Mouse (Mus musculus): ENCODE measurements around the gene Shroom2. TPM values are rescaled to one million over a fixed set of nuclear protein-coding genes. Genes with fewer than 3 reads are reported as not detected.

Shroom2 gene
- polyA plus RNA-seq, 1 experiment from 2014 or later = 0.94 TPM

DNA sequence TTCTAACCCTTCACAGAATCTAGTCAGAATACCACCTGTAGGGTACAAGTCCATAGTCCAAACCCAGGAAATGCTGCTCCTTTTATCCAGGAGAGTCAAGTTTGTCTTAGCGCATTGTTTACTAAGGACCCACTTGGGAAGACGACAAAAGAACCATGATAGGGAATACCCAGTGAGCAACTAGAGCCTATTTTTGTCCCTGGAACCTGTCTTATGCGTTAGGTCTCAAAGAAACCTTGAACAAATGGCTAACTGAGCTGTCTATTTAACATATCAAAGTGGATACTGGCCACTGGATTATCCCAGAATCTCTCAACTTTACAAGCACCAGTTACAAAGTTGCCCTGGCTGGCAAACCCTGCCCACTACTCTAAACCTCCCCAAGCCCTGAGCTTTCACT, 67.6 kb downstream of the Shroom2 start:
- 54% methylated on average over 3 of the region's 3 CpGs for WGBS (ENCODE audit: insufficient replicate concordance)
- Histone ChIP-seq H3K9me3 (replicated peaks) (no peaks in the 10 kb centered on the region), H3K4me1 (replicated peaks) (no peaks in the 10 kb centered on the region), H3K4me3 (replicated peaks) (no peak overlapping the region), H3K36me3 (replicated peaks) (no peaks in the 10 kb centered on the region), H3K27ac (replicated peaks) (no peak overlapping the region), H3K4me2 (no peak overlapping the region), H3K9ac (no peak overlapping the region), H3K27me3 (no peaks in the 10 kb centered on the region)
- ATAC-seq (ENCODE audit: insufficient read depth) = no peak

DNA sequence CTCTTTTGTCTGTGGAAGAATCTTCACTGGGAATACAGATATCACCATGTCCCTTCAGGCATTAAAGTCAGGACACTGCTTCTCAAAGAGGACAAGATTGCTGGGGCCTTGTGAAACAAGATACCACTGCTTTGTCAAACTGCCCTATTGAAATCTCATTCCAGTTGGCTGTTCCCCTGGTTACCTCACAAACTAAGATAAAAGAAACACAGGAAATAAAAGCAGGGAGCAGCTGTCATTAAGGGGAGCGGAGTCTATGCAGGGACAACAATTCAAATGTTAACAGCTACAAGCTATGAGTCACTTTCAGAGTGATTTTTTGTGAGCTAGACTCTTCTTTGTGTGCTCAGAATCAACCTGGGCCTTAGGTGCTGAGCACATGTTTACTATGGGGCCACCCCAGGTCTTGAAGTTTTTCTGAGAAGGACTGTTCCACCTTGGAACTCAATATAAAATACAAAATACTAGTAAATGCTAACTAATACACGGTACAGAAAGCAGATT, 78.4 kb downstream of the Shroom2 start:
- Histone ChIP-seq H3K27me3 (no peaks in the 10 kb centered on the region), H3K4me3 (replicated peaks) (no peak overlapping the region), H3K4me2 (no peak overlapping the region), H3K9ac (no peak overlapping the region), H3K9me3 (replicated peaks) (no peaks in the 10 kb centered on the region), H3K27ac (replicated peaks) (no peak overlapping the region), H3K36me3 (replicated peaks) (no peaks in the 10 kb centered on the region), H3K4me1 (replicated peaks) (no peaks in the 10 kb centered on the region)
- 54% methylated on average over 2 of the region's 2 CpGs for WGBS (ENCODE audit: insufficient replicate concordance)
- no peak for ATAC-seq (ENCODE audit: insufficient read depth)

DNA sequence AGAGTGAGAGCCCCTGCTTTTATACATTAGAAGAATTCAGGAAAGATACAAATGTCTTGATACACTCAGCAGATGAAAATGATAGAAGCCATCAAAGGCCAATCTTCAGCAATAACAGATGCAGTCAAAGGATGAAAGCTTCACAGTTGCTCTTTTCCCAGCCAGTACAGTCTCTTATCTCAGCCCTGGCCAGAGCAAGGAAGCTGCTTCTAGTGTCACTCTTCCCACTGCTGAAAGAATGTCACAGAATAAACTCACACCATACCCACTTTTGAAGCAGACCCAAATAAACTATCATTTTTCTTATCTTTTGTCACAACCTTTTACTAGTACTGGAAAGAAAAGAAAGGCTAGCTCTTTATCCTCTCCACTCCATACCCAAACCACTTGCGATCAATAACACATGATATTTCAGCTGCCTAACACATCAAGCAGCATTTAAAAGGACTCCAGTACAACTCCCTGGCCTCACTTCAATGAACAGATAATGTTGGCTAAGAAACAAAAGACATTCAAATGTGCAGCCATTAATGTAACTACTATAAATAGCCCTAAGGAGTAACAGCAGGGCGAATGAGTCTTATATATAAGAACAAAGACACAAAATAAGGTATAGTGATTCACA, 90.0 kb downstream of the Shroom2 start:
- H3K4me3 ChIP-seq (replicated peaks) = no peak overlapping the region
- H3K9ac ChIP-seq = no peak overlapping the region
- H3K4me1 ChIP-seq (replicated peaks) = no peaks in the 10 kb centered on the region
- no peak for ATAC-seq (ENCODE audit: insufficient read depth)
- H3K36me3 ChIP-seq (replicated peaks) = no peaks in the 10 kb centered on the region
- H3K27me3 ChIP-seq = peaks cover 3% of the 10 kb centered on the region; the same call in 1 of the 2 replicates
- H3K27ac ChIP-seq (replicated peaks) = no peak overlapping the region
- H3K4me2 ChIP-seq = no peak overlapping the region
- H3K9me3 ChIP-seq (replicated peaks) = no peaks in the 10 kb centered on the region
- 62% methylated on average over 2 of the region's 2 CpGs for WGBS (ENCODE audit: insufficient replicate concordance)

DNA sequence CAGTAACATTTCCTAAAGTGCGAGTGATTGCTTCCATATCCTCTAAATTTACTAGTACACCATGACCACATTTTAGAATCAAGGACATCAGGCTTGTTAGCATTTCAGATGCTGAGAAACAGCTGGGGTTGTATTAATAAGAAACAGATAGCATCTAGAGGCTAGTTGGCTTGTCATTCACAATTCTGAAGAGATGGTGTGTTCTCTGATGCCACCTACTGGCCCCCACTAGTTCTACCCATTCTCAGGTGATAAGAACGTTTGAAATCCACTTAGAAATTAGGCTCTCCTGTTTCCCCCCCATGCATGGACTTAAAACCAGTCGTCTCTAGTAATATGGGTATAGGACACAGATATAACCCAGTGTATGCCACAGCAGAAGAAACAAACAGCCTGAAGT, 92.9 kb downstream of the Shroom2 start:
- no peaks in the 10 kb centered on the region for H3K36me3 ChIP-seq (replicated peaks)
- no peak overlapping the region for H3K27ac ChIP-seq (replicated peaks)
- H3K9me3 ChIP-seq (replicated peaks) = no peaks in the 10 kb centered on the region
- H3K4me3 ChIP-seq (replicated peaks) = no peak overlapping the region
- peaks cover 3% of the 10 kb centered on the region; the same call in 1 of the 2 replicates for H3K27me3 ChIP-seq
- H3K4me2 ChIP-seq = no peak overlapping the region
- no peak for ATAC-seq (ENCODE audit: insufficient read depth)
- H3K4me1 ChIP-seq (replicated peaks) = no peaks in the 10 kb centered on the region
- no peak overlapping the region for H3K9ac ChIP-seq
- WGBS (ENCODE audit: insufficient replicate concordance) = 34% methylated on average over 3 of the region's 3 CpGs

DNA sequence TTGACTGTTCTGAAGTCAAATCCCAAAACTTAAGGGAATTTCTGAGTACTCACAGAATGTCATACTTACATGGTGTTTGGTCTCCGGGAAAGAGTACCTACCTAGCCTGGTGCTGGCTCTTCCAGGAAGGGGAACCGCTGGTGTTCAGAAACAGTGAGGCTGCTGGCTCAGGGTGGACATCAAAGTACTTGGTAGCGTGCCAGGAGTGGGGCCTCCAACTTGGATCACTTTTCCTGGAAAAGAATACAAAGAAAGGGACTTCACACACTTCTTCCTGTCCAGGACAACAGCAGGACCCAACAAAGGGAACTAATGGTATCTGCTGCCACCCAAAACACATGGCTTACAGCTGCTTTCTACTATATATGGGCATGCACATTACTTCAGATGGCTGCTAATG, 95.8 kb downstream of the Shroom2 start:
- Histone ChIP-seq H3K4me3 (replicated peaks) (no peak overlapping the region), H3K36me3 (replicated peaks) (no peaks in the 10 kb centered on the region), H3K27ac (replicated peaks) (no peak overlapping the region), H3K9ac (no peak overlapping the region), H3K27me3 (0 out of 2 replicates have a peak, but pooled peaks cover 3% of the 10 kb centered on the region), H3K4me1 (replicated peaks) (no peaks in the 10 kb centered on the region), H3K4me2 (no peak overlapping the region), H3K9me3 (replicated peaks) (no peaks in the 10 kb centered on the region)
- WGBS (ENCODE audit: insufficient replicate concordance) = 60% methylated on average over 3 of the region's 3 CpGs
- no peak for ATAC-seq (ENCODE audit: insufficient read depth)

DNA sequence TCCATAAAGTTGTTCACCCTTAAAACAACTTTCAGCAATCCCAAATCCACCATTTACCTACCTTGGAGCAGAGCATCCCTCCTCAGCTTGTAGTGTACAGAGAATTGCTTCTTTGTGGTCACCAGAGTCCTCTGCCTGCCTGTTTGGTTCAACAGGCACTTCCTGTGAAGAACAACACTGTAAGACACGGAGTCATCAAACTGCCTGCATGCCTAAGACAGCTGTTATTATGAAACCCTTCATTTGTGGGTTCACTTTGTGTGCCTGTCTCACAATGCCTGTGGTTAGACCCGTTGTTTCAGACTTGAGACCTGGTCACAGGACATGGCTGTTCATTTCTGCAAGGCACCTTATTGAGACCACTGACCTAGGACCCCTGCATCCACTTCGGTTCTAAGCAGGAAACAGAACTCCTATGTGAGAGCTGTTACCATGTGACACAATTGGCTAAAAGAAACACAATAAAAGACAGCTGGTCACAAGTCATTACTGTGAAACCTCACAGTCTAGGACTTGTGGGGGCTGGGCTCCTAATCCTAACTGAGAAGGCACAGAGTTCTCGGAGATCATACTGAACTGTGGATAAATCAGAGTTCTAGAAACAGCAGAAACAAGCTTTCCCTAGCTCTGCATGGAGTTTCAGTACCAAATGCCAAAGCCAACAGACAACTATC, 111.8 kb downstream of the Shroom2 start:
- no peak for ATAC-seq (ENCODE audit: insufficient read depth)
- WGBS (ENCODE audit: insufficient replicate concordance) = 30% methylated on average over 4 of the region's 4 CpGs
- no peaks in the 10 kb centered on the region for H3K4me1 ChIP-seq (replicated peaks)
- H3K4me2 ChIP-seq = no peak overlapping the region
- H3K4me3 ChIP-seq (replicated peaks) = no peak overlapping the region
- H3K9me3 ChIP-seq (replicated peaks) = no peaks in the 10 kb centered on the region
- peaks cover 8% of the 10 kb centered on the region; the same call in 1 of the 2 replicates for H3K27me3 ChIP-seq
- H3K27ac ChIP-seq (replicated peaks) = no peak overlapping the region
- H3K9ac ChIP-seq = no peak overlapping the region
- H3K36me3 ChIP-seq (replicated peaks) = no peaks in the 10 kb centered on the region

DNA sequence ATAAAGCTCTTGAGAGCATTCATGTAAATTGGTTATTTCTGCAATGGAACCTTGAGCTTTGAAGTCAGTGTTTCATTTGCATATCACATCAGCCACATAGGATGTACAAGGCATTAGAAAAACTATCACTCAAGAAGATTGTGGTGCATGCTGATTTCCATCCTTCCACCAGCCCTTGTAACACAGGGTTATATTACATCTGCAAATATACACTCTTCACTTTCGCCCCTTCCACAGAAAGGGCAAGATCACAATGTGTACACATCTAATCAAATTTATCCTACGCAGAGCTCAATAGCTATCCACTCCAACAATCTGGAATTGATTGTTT, 112.7 kb downstream of the Shroom2 start:
- H3K9me3 ChIP-seq (replicated peaks) = no peaks in the 10 kb centered on the region
- H3K9ac ChIP-seq = no peak overlapping the region
- no peak overlapping the region for H3K4me2 ChIP-seq
- no peak overlapping the region for H3K27ac ChIP-seq (replicated peaks)
- H3K4me3 ChIP-seq (replicated peaks) = no peak overlapping the region
- H3K4me1 ChIP-seq (replicated peaks) = no peaks in the 10 kb centered on the region
- no peaks in the 10 kb centered on the region for H3K36me3 ChIP-seq (replicated peaks)
- WGBS (ENCODE audit: insufficient replicate concordance) = 57% methylated on average over 2 of the region's 2 CpGs
- peaks cover 8% of the 10 kb centered on the region; the same call in 1 of the 2 replicates for H3K27me3 ChIP-seq
- no peak for ATAC-seq (ENCODE audit: insufficient read depth)

DNA sequence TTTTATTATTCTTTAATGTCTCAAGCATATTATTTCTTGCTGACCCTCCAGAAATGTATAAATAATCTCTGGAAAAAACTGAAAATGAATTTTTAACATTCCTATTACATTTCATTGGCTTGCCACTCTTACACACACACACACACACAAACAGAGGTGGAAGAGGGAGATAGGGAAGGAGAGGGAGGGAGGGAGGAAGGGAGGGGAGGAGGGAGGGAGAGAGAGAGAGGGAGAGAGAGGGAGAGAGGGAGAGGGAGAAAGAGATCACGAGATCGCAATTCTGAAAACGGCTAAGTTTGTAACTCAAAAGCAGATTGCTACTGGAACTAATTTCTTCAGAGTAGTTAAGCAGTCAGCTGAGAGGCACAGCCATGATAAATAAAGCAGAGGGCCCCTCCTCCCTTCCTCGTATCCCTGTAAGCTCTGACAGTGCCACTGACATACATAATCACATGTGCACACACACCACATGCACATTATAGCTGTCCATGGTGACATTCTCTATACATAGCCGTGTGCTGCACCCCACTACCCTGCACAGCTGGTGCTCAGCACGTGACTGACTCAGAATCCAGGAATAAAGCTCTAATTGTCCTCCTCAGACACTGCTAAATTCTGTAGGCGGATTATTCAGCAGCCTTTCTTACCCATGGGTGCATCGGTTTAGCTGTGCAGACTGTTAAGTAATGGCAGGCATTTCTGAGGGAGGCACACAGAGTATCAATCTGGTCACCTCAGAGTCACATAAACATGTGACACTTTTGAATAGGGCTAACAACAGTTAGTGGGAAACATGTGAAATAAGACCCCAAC, 113.3 kb downstream of the Shroom2 start:
- ATAC-seq (ENCODE audit: insufficient read depth) = no peak
- Histone ChIP-seq H3K9me3 (replicated peaks) (no peaks in the 10 kb centered on the region), H3K27me3 (peaks cover 8% of the 10 kb centered on the region; the same call in 1 of the 2 replicates), H3K4me2 (no peak overlapping the region), H3K27ac (replicated peaks) (no peak overlapping the region), H3K4me1 (replicated peaks) (no peaks in the 10 kb centered on the region), H3K4me3 (replicated peaks) (no peak overlapping the region), H3K9ac (no peak overlapping the region), H3K36me3 (replicated peaks) (no peaks in the 10 kb centered on the region)
- 55% methylated on average over 8 of the region's 8 CpGs for WGBS (ENCODE audit: insufficient replicate concordance)

DNA sequence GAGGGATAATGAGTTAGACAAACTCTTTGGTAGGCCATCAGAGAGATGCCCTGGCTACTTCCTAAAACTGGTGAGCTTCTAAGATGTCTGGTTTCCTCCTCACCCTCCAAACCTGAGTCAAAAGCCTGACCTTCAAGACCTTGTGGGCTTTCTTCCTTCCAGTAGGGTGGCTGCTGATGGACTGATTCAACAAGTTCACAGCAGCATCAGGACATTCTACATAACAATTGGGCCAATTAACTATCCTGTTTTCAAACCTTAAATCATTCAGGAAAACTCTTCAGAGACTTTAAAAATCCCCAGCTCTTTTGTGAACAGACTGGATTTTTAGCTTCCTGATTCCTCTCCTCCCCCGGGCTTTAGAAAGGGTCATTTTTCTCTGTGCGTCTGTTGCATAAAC, 116.6 kb downstream of the Shroom2 start:
- no peak overlapping the region for H3K27ac ChIP-seq (replicated peaks)
- 71% methylated on average over 2 of the region's 2 CpGs for WGBS (ENCODE audit: insufficient replicate concordance)
- H3K9ac ChIP-seq = no peak overlapping the region
- ATAC-seq (ENCODE audit: insufficient read depth) = no peak
- H3K9me3 ChIP-seq (replicated peaks) = no peaks in the 10 kb centered on the region
- no peak overlapping the region for H3K4me3 ChIP-seq (replicated peaks)
- H3K36me3 ChIP-seq (replicated peaks) = no peaks in the 10 kb centered on the region
- H3K27me3 ChIP-seq = peaks cover 8% of the 10 kb centered on the region
- H3K4me1 ChIP-seq (replicated peaks) = no peaks in the 10 kb centered on the region
- no peak overlapping the region for H3K4me2 ChIP-seq

DNA sequence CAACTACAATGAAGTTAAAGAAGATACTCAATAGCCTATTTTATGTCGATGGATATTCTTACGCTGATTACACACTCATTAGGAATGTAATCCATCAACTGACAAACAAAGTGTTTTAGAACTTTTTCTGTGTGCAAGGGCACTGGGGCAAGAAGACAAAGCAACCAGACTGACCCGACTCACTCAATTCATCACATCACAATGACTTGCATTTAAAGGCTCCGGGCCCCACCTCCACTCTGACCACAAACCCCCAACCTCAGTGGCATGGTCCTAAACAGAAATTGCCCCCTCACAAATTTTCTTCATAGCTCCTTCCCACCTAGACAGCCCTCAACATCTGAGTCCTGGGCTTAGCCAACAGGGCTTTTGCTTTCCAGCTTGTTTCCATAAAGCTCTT, 124.4 kb downstream of the Shroom2 start:
- Histone ChIP-seq H3K36me3 (replicated peaks) (no peaks in the 10 kb centered on the region), H3K9me3 (replicated peaks) (no peaks in the 10 kb centered on the region), H3K9ac (no peak overlapping the region), H3K4me2 (no peak overlapping the region), H3K4me1 (replicated peaks) (no peaks in the 10 kb centered on the region), H3K27ac (replicated peaks) (no peak overlapping the region), H3K27me3 (no peaks in the 10 kb centered on the region; the same call in 1 of the 2 replicates), H3K4me3 (replicated peaks) (no peak overlapping the region)
- 41% methylated on average over 4 of the region's 4 CpGs for WGBS (ENCODE audit: insufficient replicate concordance)
- no peak for ATAC-seq (ENCODE audit: insufficient read depth)

All from liver, embryonic 15.5 days (tissue).